Mouse (Mus musculus) macrophage (primary cell): ENCODE data around the gene Pdcd6ip. TPM values are rescaled to one million over a fixed set of nuclear protein-coding genes. Genes with fewer than 3 reads are reported as not detected.
"Not testable (repeated sequence)": the region's sequence is repeated elsewhere in the genome, so short reads cannot be mapped to it uniquely, and the experiment has no call there.

Experiments used
- H3K27ac ChIP-seq: fragments of 350-480 bp; formaldehyde crosslinking; 2 replicates; pipeline ENCODE4 v1.9.0; 2021
- H3K36me3 ChIP-seq: fragments of 350-480 bp; formaldehyde crosslinking; 2 replicates; pipeline ENCODE4 v1.9.0; 2021; ENCODE audit errors: inconsistent target
- H3K4me3 ChIP-seq: fragments of 350-480 bp; formaldehyde crosslinking; 2 replicates; pipeline ENCODE4 v1.9.0; 2021; ENCODE audit errors: inconsistent target
- H3K79me2 ChIP-seq: fragments of 350-480 bp; formaldehyde crosslinking; 2 replicates; pipeline ENCODE4 v1.9.0; 2021; ENCODE audit errors: inconsistent target
- WGBS: methylation state at CpG from one replicate; pipeline ENCODE4 v1.1.7; 2026; ENCODE audit warnings: inconsistent platforms; ENCODE audit not compliant: missing documents; 5-methylcytosine and 5-hydroxymethylcytosine counted together
- polyA plus RNA-seq: library from polyadenylated mRNA; stranded (reverse); fragments of 250-400 nt; gene quantifications from 3 replicates; pipeline ENCODE4 v1.2.4, GENCODE M21; 2018; ENCODE audit warnings: inconsistent platforms

Pdcd6ip gene
- polyA plus RNA-seq, 1 experiment from 2014 or later: 173 TPM

DNA sequence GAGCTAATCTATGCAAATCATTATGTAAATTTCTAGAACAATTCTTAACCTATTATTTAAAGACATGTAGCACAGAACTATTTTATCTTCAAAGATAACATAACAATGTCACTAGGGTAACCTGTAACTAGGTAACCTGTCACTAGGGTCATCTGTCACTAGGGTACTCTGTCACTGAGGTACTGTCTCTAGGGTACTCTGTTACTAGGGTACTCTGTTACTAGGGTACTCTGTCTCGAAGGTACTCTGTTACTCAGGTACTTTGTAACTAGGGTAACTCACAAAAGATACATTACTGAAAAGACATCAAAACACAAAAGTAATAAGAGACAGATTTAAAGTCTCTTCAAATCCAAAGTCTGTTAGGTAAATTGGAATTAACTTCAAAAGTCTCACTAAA lies 50.2 kb downstream of the Pdcd6ip start:
- H3K27ac ChIP-seq: no peak overlapping the region
- H3K4me3 ChIP-seq: no peak overlapping the region
- 100% methylated on average over 1 of the region's 1 CpGs for WGBS
- peaks cover under 1% of the 10 kb centered on the region; the same call in 1 of the 2 replicates for H3K79me2 ChIP-seq
- peaks cover 84% of the 10 kb centered on the region for H3K36me3 ChIP-seq

GRCm38 (mm10) chr9:113653571-113653970 lies 54.5 kb downstream of the Pdcd6ip start:
- H3K79me2 ChIP-seq: no peaks in the 10 kb centered on the region
- H3K36me3 ChIP-seq: peaks cover 58% of the 10 kb centered on the region
- no peak overlapping the region for H3K27ac ChIP-seq
- WGBS: 96% methylated on average over 7 of the region's 8 CpGs
- no peak overlapping the region for H3K4me3 ChIP-seq

DNA sequence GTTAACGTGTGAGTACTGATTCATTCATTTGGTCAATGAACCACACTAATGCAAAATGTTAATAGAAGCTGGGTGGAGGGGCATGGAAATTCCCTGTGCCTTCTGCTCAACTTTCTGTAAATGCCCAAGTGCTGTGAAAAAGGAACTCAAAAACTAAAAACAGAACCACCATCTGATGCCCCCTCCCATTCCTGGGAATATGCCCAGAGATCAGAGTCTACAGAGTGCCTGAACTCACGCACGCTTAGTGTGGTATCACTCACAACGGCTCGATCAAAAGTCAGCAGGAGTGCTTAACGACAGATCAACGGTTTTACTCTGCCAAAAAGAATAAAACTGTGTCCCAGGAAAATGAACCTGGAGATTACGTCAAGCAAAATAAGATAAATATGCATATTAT lies 57.3 kb downstream of the Pdcd6ip start:
- peaks cover 30% of the 10 kb centered on the region for H3K36me3 ChIP-seq
- 83% methylated on average over 8 of the region's 8 CpGs for WGBS
- H3K79me2 ChIP-seq: no peaks in the 10 kb centered on the region
- H3K4me3 ChIP-seq: no peak overlapping the region
- no peak overlapping the region for H3K27ac ChIP-seq

DNA sequence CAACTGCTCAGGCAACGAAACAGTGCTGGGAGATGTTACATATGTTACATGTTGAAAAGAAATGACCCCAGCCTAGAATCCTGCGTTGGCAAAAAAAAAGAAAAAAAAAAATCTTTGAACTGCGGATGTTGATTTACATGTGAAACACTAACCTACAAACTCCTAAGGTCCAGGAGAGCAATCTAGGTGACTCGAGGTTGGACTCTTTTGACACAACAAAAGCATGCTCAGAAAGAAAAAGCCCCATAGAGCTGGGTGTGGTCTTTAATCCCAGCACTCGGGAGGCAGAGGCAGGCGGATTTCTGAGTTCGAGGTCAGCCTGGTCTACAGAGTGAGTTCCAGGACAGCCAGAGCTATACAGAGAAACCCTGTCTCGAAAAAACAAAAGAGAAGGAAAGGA lies 58.8 kb downstream of the Pdcd6ip start:
- peaks cover 18% of the 10 kb centered on the region for H3K36me3 ChIP-seq
- 85% methylated on average over 8 of the region's 8 CpGs for WGBS
- not testable (repeated sequence) for H3K4me3 ChIP-seq, H3K79me2 ChIP-seq, H3K27ac ChIP-seq

DNA sequence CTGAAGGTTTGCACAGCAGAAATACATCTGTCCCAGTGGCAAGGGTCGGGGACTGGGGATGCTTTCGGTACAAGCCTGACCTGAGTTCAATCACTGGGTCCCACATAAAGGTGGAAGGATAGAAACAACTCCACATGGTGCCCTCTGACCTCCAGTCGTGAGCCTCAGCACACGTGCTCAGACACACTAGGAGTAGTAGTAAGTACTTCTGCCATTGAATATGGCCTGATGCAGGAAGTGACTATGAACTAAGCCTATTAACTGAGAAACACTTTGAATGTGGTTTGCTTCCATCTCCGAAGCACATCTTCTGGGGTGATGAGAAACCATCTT lies 62.3 kb downstream of the Pdcd6ip start:
- H3K27ac ChIP-seq: no peak overlapping the region
- WGBS: 42% methylated on average over 5 of the region's 5 CpGs
- H3K36me3 ChIP-seq: no peaks in the 10 kb centered on the region
- H3K4me3 ChIP-seq: no peak overlapping the region
- no peaks in the 10 kb centered on the region for H3K79me2 ChIP-seq

DNA sequence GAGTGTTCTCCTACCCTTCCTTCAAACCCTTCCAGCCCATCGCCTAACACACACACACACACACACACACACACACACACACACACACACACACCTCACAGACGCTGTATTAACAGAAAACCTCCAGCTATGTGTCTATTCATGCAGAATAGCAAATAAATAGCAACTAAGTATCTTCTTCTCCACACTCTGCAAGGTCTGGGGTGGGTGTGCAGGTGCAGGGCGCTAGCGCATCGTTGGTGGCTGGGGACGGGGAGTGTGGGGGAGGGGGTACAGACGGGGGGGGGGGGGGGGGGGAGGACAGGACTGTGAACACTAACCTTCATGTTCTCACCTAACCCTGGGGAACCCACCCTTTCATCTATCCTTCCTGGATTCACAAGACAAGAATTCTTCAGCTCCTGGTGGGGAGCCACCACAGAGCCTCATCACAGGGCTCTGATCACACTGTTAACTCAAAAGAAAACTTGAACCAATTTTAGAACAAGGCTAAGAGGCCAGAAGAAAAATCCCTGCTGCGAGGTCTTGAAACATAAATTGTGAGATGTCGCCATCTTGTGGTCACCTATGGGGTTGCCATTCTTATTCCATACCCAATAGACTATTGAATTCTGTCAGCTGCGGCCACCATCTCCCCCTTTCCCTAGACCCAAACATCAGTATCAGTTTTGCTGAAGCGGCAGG lies 62.8 kb downstream of the Pdcd6ip start:
- H3K36me3 ChIP-seq: no peaks in the 10 kb centered on the region
- 23% methylated on average over 5 of the region's 11 CpGs for WGBS

DNA sequence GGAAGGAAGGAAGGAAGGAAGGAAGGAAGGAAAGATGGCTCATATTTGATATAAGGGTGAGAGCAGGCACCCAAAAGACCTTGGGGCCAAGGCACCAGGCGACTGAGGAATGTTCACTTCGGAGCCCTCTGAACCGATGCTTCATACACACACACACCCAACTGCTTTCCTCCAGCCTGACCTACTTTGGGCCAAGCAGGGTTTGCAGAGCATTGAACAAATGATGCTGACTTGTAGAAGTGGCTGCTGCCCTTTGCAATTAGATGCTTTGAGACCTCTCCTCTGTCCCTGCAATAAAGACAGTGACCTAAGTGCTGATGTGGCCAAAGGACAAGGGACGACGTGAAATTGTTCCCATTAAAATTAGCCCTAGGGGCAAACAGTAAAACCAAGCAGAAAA lies 63.4 kb downstream of the Pdcd6ip start:
- Histone ChIP-seq H3K27ac (no peak overlapping the region), H3K36me3 (no peaks in the 10 kb centered on the region), H3K4me3 (no peak overlapping the region), H3K79me2 (no peaks in the 10 kb centered on the region)
- 72% methylated on average over 5 of the region's 5 CpGs for WGBS

More for the DNA sequence above, 62.8 kb downstream of the Pdcd6ip start:
- H3K79me2 ChIP-seq: no peaks in the 10 kb centered on the region
- H3K27ac ChIP-seq: no peak overlapping the region
- no peak overlapping the region for H3K4me3 ChIP-seq

DNA sequence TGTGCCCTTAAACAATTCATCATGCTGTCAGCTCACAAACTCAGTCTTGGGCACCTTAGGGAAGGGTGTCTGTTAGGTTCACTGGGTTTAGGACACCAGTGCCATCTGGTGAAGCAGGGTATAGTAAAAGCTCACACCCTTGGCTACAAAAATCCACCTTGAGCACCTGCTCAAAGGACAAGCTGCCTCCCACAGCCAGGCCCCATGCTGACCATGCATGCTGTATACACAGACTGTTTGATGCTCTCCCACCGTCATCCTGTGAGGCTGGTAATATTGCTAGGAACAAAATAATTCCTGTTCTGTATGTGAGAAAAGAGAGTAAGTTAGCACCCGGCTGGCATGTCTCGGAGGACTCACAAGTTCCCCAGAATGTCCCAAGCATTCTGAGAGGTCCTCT lies 64.0 kb downstream of the Pdcd6ip start:
- Histone ChIP-seq H3K79me2 (no peaks in the 10 kb centered on the region), H3K4me3 (no peak overlapping the region), H3K36me3 (no peaks in the 10 kb centered on the region), H3K27ac (no peak overlapping the region)
- 91% methylated on average over 3 of the region's 3 CpGs for WGBS

DNA sequence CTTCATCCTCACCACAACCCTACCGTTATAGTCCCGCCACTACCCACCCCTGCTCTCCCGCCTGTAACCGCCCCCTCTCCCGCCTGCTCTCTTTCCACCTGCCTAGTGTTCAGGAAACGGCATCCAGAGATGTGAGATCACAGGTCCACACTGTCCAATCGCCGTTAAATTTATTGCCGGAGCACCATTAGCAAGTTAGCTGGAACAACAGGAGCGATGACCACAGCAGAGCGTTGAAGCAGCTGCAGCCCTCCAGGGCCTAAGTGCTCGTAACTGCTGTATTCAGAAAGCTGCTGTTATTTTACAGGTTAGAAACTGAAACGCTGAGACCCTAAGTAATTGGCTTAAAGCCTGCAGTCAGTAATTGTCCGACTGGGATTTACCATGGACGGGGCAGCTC lies 64.4 kb downstream of the Pdcd6ip start:
- no peak overlapping the region for H3K4me3 ChIP-seq
- 88% methylated on average over 13 of the region's 15 CpGs for WGBS
- no peaks in the 10 kb centered on the region for H3K36me3 ChIP-seq
- no peaks in the 10 kb centered on the region for H3K79me2 ChIP-seq
- H3K27ac ChIP-seq: no peak overlapping the region

DNA sequence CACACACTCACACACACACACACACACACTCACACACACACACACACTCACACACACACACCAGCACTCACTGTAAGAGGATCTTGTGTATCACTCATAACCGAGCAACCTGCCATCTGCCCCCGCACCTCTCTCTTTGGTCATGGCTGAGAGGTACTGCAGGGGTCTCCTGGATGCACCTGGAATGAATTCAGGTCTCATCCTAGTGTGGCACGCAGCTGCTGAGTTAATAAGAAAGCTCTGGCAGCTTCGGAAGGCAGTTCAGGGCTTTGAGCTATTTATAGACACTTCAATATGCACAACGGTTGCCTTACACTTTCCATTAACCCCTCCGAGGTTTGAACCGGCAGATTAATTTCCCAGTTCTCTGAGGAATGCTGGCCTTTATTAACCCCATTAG lies 73.1 kb downstream of the Pdcd6ip start:
- H3K27ac ChIP-seq: no peak overlapping the region
- no peaks in the 10 kb centered on the region for H3K79me2 ChIP-seq
- H3K4me3 ChIP-seq: no peak overlapping the region
- WGBS: 59% methylated on average over 7 of the region's 7 CpGs
- H3K36me3 ChIP-seq: no peaks in the 10 kb centered on the region

DNA sequence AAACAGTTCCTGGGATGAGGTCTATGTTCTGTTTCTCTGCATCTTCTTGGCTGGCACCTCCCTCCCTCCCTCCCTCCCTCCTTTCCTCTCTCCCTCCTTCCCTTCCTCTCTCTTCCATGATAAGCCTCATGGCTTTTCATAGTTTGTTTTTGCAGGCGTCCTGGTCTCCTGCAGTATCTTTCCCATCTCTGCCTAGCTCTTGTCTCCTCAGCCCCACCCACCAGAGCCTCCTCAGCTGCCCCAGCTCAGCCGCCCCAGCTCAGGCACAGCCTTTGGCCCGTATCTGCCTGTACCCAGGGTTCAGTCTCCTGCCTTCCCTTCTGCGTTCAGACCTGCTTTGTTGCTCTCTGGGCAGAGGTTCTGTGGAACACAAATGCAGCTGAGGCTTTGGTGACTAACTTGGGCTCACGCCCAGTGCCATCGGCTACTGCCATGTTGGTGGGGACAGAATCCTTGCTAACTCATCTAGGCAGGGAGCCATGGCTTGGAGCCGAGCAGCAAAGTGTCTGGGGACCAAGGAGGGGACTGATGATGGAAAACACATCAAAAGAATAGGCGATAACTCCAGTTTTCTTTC lies 74.8 kb downstream of the Pdcd6ip start:
- Histone ChIP-seq H3K4me3 (no peak overlapping the region), H3K27ac (no peak overlapping the region), H3K36me3 (no peaks in the 10 kb centered on the region), H3K79me2 (no peaks in the 10 kb centered on the region)
- WGBS: 77% methylated on average over 8 of the region's 8 CpGs

- Histone ChIP-seq H3K27ac (no peak overlapping the region), H3K79me2 (no peaks in the 10 kb centered on the region), H3K36me3 (no peaks in the 10 kb centered on the region), H3K4me3 (no peak overlapping the region)
- 73% methylated on average over 8 of the region's 9 CpGs for WGBS
Observed at GRCm38 (mm10) chr9:113632350-113633043, 75.6 kb downstream of the Pdcd6ip start.

GRCm38 (mm10) chr9:113629632-113630031 lies 78.4 kb downstream of the Pdcd6ip start:
- Histone ChIP-seq H3K4me3 (no peak overlapping the region), H3K36me3 (no peaks in the 10 kb centered on the region), H3K79me2 (no peaks in the 10 kb centered on the region), H3K27ac (no peak overlapping the region)
- WGBS: 9% methylated on average over 9 of the region's 9 CpGs

DNA sequence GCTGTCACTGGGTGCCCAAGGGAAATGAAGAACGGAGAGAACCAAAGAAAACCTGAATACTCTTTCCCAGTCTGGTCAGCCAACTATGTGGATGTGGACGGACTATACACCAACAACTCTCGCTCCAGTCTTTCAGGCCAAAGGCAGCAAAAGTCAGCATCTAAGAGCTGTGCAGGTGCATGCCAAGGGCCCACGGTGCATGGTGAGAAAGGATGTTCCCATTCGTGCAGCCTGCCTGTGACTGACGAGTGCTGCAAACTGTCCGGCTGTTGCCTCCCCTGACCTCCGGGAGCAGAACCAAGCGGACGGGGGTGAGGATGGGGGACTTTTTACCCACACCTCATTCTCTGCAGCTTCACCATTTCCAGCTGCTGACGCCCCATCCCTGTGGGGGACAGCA lies 78.9 kb downstream of the Pdcd6ip start:
- Histone ChIP-seq H3K27ac (no peak overlapping the region), H3K4me3 (no peak overlapping the region), H3K36me3 (no peaks in the 10 kb centered on the region), H3K79me2 (no peaks in the 10 kb centered on the region)
- WGBS: 90% methylated on average over 11 of the region's 11 CpGs

DNA sequence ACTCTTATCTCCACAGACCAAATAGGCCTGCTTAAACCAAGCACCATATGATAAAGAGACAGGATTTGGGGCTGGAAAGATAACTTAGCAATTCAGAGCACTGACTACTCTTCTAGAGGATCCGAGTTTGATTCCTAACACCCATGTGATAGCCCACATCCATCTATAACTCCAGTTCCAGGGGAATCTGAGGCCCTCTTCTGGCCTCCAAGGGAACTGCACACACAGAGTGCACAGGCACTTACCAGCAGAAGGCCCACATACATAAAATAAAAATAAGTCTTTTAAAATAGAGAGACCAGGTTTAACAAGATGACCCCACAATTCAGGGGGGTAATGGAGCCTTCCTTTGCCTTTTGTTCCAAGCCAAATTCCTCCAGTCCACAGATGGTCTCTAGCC lies 79.3 kb downstream of the Pdcd6ip start:
- Histone ChIP-seq H3K36me3 (no peaks in the 10 kb centered on the region), H3K79me2 (no peaks in the 10 kb centered on the region), H3K27ac (no peak overlapping the region), H3K4me3 (no peak overlapping the region)
- 89% methylated on average over 1 of the region's 1 CpGs for WGBS
